Mouse (Mus musculus) brain, embryonic 14.5 days (tissue): ENCODE data around the gene Sod1.

Experiments used
- CTCF ChIP-seq: fragments of 200-500 bp; IDR thresholded peaks from 2 replicates; pipeline ENCODE4 v1.5.1; 2012; ENCODE audit warnings: inconsistent platforms, mild to moderate bottlenecking, moderate library complexity, borderline replicate concordance; ENCODE audit not compliant: insufficient read depth, insufficient read length; ENCODE audit errors: extremely low read depth
- POLR2A ChIP-seq: fragments of 200-500 bp; IDR thresholded peaks from 2 replicates; pipeline ENCODE4 v1.6.1; 2012; ENCODE audit warnings: mild to moderate bottlenecking, inconsistent platforms, borderline replicate concordance; ENCODE audit not compliant: poor library complexity, insufficient read depth, insufficient read length, severe bottlenecking; ENCODE audit errors: extremely low read depth

- no peak for TF ChIP-seq POLR2A
- TF ChIP-seq CTCF = no peak
Observed at GRCm38 (mm10) chr16:90214731-90215565, 5.6 kb upstream of the Sod1 start.
